Mouse (Mus musculus): Measurements from ENCODE around the gene Itga3. TPM values are rescaled to one million over a fixed set of nuclear protein-coding genes. Genes with fewer than 3 reads are reported as not detected.

Gene Itga3
- polyA plus RNA-seq, 1 experiment from 2014 or later, result 4.4 TPM

GRCm38 (mm10) chr11:95036521-95036920, 40.1 kb downstream of the Itga3 start:
- DNase-seq (ENCODE audit: low spot score) (no peak), ATAC-seq (ENCODE audit: low FRiP score) (no peak)
- Histone ChIP-seq H3K9ac (ENCODE audit: low read depth, low read length) (no peak overlapping the region), H3K4me1 (replicated peaks; ENCODE audit: control insufficient read depth, insufficient read depth, low read length) (no peaks in the 10 kb centered on the region; the same call in 1 of the 2 replicates), H3K4me2 (replicated peaks; ENCODE audit: low read depth, low read length) (no peak overlapping the region), H3K4me3 (ENCODE audit: low read depth, low read length) (no peak overlapping the region), H3K9me3 (ENCODE audit: control insufficient read depth, low read length) (no peaks in the 10 kb centered on the region), H3K36me3 (ENCODE audit: control insufficient read depth, insufficient read depth, low read length) (no peaks in the 10 kb centered on the region), H3K27ac (ENCODE audit: low read depth, low read length) (no peak overlapping the region), H3K27me3 (ENCODE audit: control insufficient read depth, insufficient read depth, low read length) (no peaks in the 10 kb centered on the region)
- 97% methylated on average over 5 of the region's 5 CpGs for WGBS

- no peak for ATAC-seq (ENCODE audit: low FRiP score)
- 78% methylated on average over 10 of the region's 10 CpGs for WGBS
- no peak overlapping the region for H3K9ac ChIP-seq (ENCODE audit: low read depth, low read length)
Observed at GRCm38 (mm10) chr11:95034902-95035301, 41.7 kb downstream of the Itga3 start.

GRCm38 (mm10) chr11:95033617-95034016, 43.0 kb downstream of the Itga3 start:
- Histone ChIP-seq H3K4me2 (replicated peaks; ENCODE audit: low read depth, low read length) (no peak overlapping the region), H3K27ac (ENCODE audit: low read depth, low read length) (no peak overlapping the region), H3K36me3 (ENCODE audit: control insufficient read depth, insufficient read depth, low read length) (no peaks in the 10 kb centered on the region), H3K27me3 (ENCODE audit: control insufficient read depth, insufficient read depth, low read length) (no peaks in the 10 kb centered on the region), H3K4me3 (ENCODE audit: low read depth, low read length) (no peak overlapping the region), H3K9ac (ENCODE audit: low read depth, low read length) (no peak overlapping the region), H3K9me3 (ENCODE audit: control insufficient read depth, low read length) (no peaks in the 10 kb centered on the region), H3K4me1 (replicated peaks; ENCODE audit: control insufficient read depth, insufficient read depth, low read length) (no peaks in the 10 kb centered on the region)
- DNase-seq (ENCODE audit: low spot score), result no peak
- no peak for ATAC-seq (ENCODE audit: low FRiP score)
- WGBS, result 64% methylated on average over 14 of the region's 14 CpGs

More at GRCm38 (mm10) chr11:95034902-95035301, 41.7 kb downstream of the Itga3 start:
- Histone ChIP-seq H3K27me3 (ENCODE audit: control insufficient read depth, insufficient read depth, low read length) (no peaks in the 10 kb centered on the region), H3K36me3 (ENCODE audit: control insufficient read depth, insufficient read depth, low read length) (no peaks in the 10 kb centered on the region), H3K4me1 (replicated peaks; ENCODE audit: control insufficient read depth, insufficient read depth, low read length) (no peaks in the 10 kb centered on the region), H3K4me2 (replicated peaks; ENCODE audit: low read depth, low read length) (no peak overlapping the region), H3K9me3 (ENCODE audit: control insufficient read depth, low read length) (no peaks in the 10 kb centered on the region), H3K4me3 (ENCODE audit: low read depth, low read length) (no peak overlapping the region), H3K27ac (ENCODE audit: low read depth, low read length) (no peak overlapping the region)
- DNase-seq (ENCODE audit: low spot score), result no peak

- Histone ChIP-seq H3K27me3 (ENCODE audit: control insufficient read depth, insufficient read depth, low read length) (no peaks in the 10 kb centered on the region), H3K27ac (ENCODE audit: low read depth, low read length) (no peak overlapping the region), H3K4me1 (replicated peaks; ENCODE audit: control insufficient read depth, insufficient read depth, low read length) (no peaks in the 10 kb centered on the region), H3K9ac (ENCODE audit: low read depth, low read length) (no peak overlapping the region), H3K4me2 (replicated peaks; ENCODE audit: low read depth, low read length) (no peak overlapping the region), H3K36me3 (ENCODE audit: control insufficient read depth, insufficient read depth, low read length) (no peaks in the 10 kb centered on the region), H3K9me3 (ENCODE audit: control insufficient read depth, low read length) (no peaks in the 10 kb centered on the region), H3K4me3 (ENCODE audit: low read depth, low read length) (no peak overlapping the region)
- DNase-seq (ENCODE audit: low spot score) (no peak), ATAC-seq (ENCODE audit: low FRiP score) (no peak)
- 39% methylated on average over 6 of the region's 6 CpGs for WGBS
Observed at GRCm38 (mm10) chr11:95032945-95033344, 43.7 kb downstream of the Itga3 start.

GRCm38 (mm10) chr11:95027850-95028470, 48.6 kb downstream of the Itga3 start:
- no peak overlapping the region for H3K27ac ChIP-seq (ENCODE audit: low read depth, low read length)
- no peak overlapping the region for H3K9ac ChIP-seq (ENCODE audit: low read depth, low read length)

GRCm38 (mm10) chr11:95026849-95027248, 49.8 kb downstream of the Itga3 start:
- Histone ChIP-seq H3K9ac (ENCODE audit: low read depth, low read length) (no peak overlapping the region), H3K27ac (ENCODE audit: low read depth, low read length) (no peak overlapping the region), H3K4me1 (replicated peaks; ENCODE audit: control insufficient read depth, insufficient read depth, low read length) (no peaks in the 10 kb centered on the region), H3K4me2 (replicated peaks; ENCODE audit: low read depth, low read length) (no peak overlapping the region), H3K9me3 (ENCODE audit: control insufficient read depth, low read length) (no peaks in the 10 kb centered on the region), H3K4me3 (ENCODE audit: low read depth, low read length) (no peak overlapping the region), H3K36me3 (ENCODE audit: control insufficient read depth, insufficient read depth, low read length) (peaks cover 1% of the 10 kb centered on the region; the same call in 1 of the 2 replicates), H3K27me3 (ENCODE audit: control insufficient read depth, insufficient read depth, low read length) (no peaks in the 10 kb centered on the region)
- DNase-seq (ENCODE audit: low spot score), result no peak
- 88% methylated on average over 6 of the region's 6 CpGs for WGBS
- ATAC-seq (ENCODE audit: low FRiP score), result no peak

More at GRCm38 (mm10) chr11:95027850-95028470, 48.6 kb downstream of the Itga3 start:
- Histone ChIP-seq H3K9me3 (ENCODE audit: control insufficient read depth, low read length) (no peaks in the 10 kb centered on the region), H3K4me1 (replicated peaks; ENCODE audit: control insufficient read depth, insufficient read depth, low read length) (no peaks in the 10 kb centered on the region), H3K4me3 (ENCODE audit: low read depth, low read length) (no peak overlapping the region), H3K36me3 (ENCODE audit: control insufficient read depth, insufficient read depth, low read length) (no peaks in the 10 kb centered on the region), H3K4me2 (replicated peaks; ENCODE audit: low read depth, low read length) (no peak overlapping the region), H3K27me3 (ENCODE audit: control insufficient read depth, insufficient read depth, low read length) (no peaks in the 10 kb centered on the region)
- 31% methylated on average over 13 of the region's 13 CpGs for WGBS
- ATAC-seq (ENCODE audit: low FRiP score) (no peak), DNase-seq (ENCODE audit: low spot score) (no peak)

GRCm38 (mm10) chr11:95026090-95026542, 50.5 kb downstream of the Itga3 start:
- Histone ChIP-seq H3K4me3 (ENCODE audit: low read depth, low read length) (no peak overlapping the region), H3K9ac (ENCODE audit: low read depth, low read length) (no peak overlapping the region), H3K27me3 (ENCODE audit: control insufficient read depth, insufficient read depth, low read length) (no peaks in the 10 kb centered on the region), H3K4me2 (replicated peaks; ENCODE audit: low read depth, low read length) (no peak overlapping the region), H3K36me3 (ENCODE audit: control insufficient read depth, insufficient read depth, low read length) (peaks cover 5% of the 10 kb centered on the region; the same call in 1 of the 2 replicates), H3K27ac (ENCODE audit: low read depth, low read length) (no peak overlapping the region), H3K9me3 (ENCODE audit: control insufficient read depth, low read length) (no peaks in the 10 kb centered on the region), H3K4me1 (replicated peaks; ENCODE audit: control insufficient read depth, insufficient read depth, low read length) (no peaks in the 10 kb centered on the region)
- DNase-seq (ENCODE audit: low spot score), result no peak
- no peak for ATAC-seq (ENCODE audit: low FRiP score)
- 80% methylated on average over 6 of the region's 6 CpGs for WGBS

GRCm38 (mm10) chr11:95025227-95026012, 51.2 kb downstream of the Itga3 start:
- H3K27ac ChIP-seq (ENCODE audit: low read depth, low read length), result no peak overlapping the region
- no peak for ATAC-seq (ENCODE audit: low FRiP score)

More at GRCm38 (mm10) chr11:95025227-95026012, 51.2 kb downstream of the Itga3 start:
- no peak overlapping the region for H3K4me2 ChIP-seq (replicated peaks; ENCODE audit: low read depth, low read length)
- WGBS, result 91% methylated on average over 11 of the region's 11 CpGs
- H3K4me1 ChIP-seq (replicated peaks; ENCODE audit: control insufficient read depth, insufficient read depth, low read length), result no peaks in the 10 kb centered on the region
- no peak overlapping the region for H3K9ac ChIP-seq (ENCODE audit: low read depth, low read length)
- DNase-seq (ENCODE audit: low spot score), result no peak
- H3K36me3 ChIP-seq (ENCODE audit: control insufficient read depth, insufficient read depth, low read length), result peaks cover 5% of the 10 kb centered on the region; the same call in 1 of the 2 replicates
- no peaks in the 10 kb centered on the region for H3K27me3 ChIP-seq (ENCODE audit: control insufficient read depth, insufficient read depth, low read length)
- H3K9me3 ChIP-seq (ENCODE audit: control insufficient read depth, low read length), result no peaks in the 10 kb centered on the region
- H3K4me3 ChIP-seq (ENCODE audit: low read depth, low read length), result no peak overlapping the region
